Mouse (Mus musculus): ENCODE measurements around the gene Ccdc78. TPM values are rescaled to one million over a fixed set of nuclear protein-coding genes. Genes with fewer than 3 reads are reported as not detected.

The Ccdc78 gene
- total and polyA plus RNA-seq, 3 experiments: 0.08 to 0.85 TPM; not detected in 1

DNA sequence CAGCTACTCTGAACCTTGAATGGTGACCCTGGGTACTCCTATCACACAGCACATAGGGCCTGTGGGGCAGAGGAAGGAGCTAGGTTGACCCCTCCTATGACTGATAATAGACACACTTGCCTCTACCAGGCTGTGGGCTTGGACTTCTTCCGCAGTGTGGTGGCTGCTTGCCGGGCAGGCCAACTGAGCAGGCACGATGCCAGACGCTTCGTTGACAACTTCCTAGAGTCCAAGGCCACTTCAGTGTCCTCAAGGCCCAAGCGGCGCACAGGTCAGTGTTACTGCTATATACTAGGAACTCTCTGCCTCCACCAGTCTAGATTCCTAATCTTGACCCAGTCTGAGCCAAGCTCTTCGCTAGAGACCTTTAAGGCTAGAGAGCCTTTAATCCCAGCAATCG is 42.5 kb upstream of the Ccdc78 start:
- no peak overlapping the region for H3K27ac ChIP-seq (ENCODE audit: control insufficient read depth, low read depth, low read length)
- no peaks in the 10 kb centered on the region for H3K79me2 ChIP-seq (ENCODE audit: control insufficient read depth, insufficient read depth, low read length, poor library complexity)
- no peak overlapping the region for H3K4me3 ChIP-seq (ENCODE audit: control insufficient read depth in 1 of 2, insufficient read depth in 1 of 2, low read depth in 2 of 2, low read length in 2 of 2)
- TF ChIP-seq MAZ (IDR thresholded peaks at IDR 0.05; ENCODE audit: low read depth, low read length) (no peak), GABPA (IDR thresholded peaks at IDR 0.05; ENCODE audit: low read depth, low read length) (no peak), ZNF384 (IDR thresholded peaks at IDR 0.05; ENCODE audit: low read depth, low read length) (no peak), KAT2A (conservative IDR thresholded peaks at IDR 0.05; ENCODE audit: low read depth, low read length) (no peak), TAL1 (IDR thresholded peaks at IDR 0.05; ENCODE audit: low read length) (no peak), RCOR1 (IDR thresholded peaks at IDR 0.05; ENCODE audit: low read depth, low read length) (no peak), NELFE (IDR thresholded peaks at IDR 0.05; ENCODE audit: low read depth, low read length) (no peak), TCF12 (IDR thresholded peaks at IDR 0.05; ENCODE audit: low read depth, low read length) (no peak), NRF1 (IDR thresholded peaks at IDR 0.05; ENCODE audit: insufficient read depth, low read depth, low read length, poor library complexity, severe bottlenecking) (no peak), JUND (IDR thresholded peaks at IDR 0.05; ENCODE audit: low read depth, low read length) (no peak), USF1 (IDR thresholded peaks at IDR 0.05; ENCODE audit: low read depth, low read length) (no peak), GATA1 (IDR thresholded peaks at IDR 0.05; ENCODE audit: low read depth, low read length) (no peak), POLR2A (IDR thresholded peaks at IDR 0.05; ENCODE audit: control insufficient read depth in 1 of 2, insufficient read depth in 1 of 2, low read depth in 1 of 2, low read length in 2 of 2, poor library complexity in 1 of 2) (no peak), MYB (IDR thresholded peaks at IDR 0.05; ENCODE audit: low read depth, low read length) (no peak), TBP (IDR thresholded peaks at IDR 0.05; ENCODE audit: low read depth, low read length) (no peak), CHD1 (IDR thresholded peaks at IDR 0.05; ENCODE audit: low read depth, low read length) (no peak)
- no peak for DNase-seq (ENCODE audit: low read depth, low spot score)
- no peaks in the 10 kb centered on the region for H3K9me3 ChIP-seq (replicated peaks; ENCODE audit: insufficient read depth, low read length)
- H3K9ac ChIP-seq (ENCODE audit: control insufficient read depth, low read depth, low read length, poor library complexity, severe bottlenecking): no peak overlapping the region
- no peaks in the 10 kb centered on the region for H3K36me3 ChIP-seq (ENCODE audit: control insufficient read depth in 1 of 2, insufficient read depth in 2 of 2, low read length in 2 of 2)
- H3K4me1 ChIP-seq (ENCODE audit: control insufficient read depth in 1 of 2, insufficient read depth in 2 of 2, low read length in 2 of 2): no peaks in the 10 kb centered on the region
- peaks cover 4 to 5% of the 10 kb centered on the region in 2 experiments; a peak in 2 of 4 replicates for H3K27me3 ChIP-seq (ENCODE audit: control insufficient read depth in 1 of 2, insufficient read depth in 2 of 2, low read length in 2 of 2)

DNA sequence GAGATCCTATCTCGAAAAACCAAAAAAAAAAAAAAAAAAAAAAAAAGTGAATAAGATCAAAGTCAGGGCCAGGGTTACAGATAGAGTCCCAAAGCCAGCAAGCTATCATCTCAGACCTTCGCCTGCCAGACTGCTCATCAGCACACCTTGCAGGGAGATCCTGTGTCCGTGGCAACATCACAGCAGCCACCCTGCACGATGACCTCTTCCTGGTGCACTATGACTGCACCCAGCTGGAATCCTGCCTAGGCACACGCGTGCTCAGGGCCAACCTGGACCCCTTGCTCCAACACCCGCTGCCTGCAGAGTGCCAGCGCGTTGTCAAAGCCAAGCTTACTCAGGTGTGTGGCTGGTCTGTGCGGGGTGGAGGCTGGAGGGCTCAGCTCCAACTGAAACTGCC is 42.1 kb upstream of the Ccdc78 start:
- Histone ChIP-seq H3K27ac (ENCODE audit: control insufficient read depth, low read depth, low read length) (no peak overlapping the region), H3K4me3 (ENCODE audit: control insufficient read depth in 1 of 2, insufficient read depth in 1 of 2, low read depth in 2 of 2, low read length in 2 of 2) (no peak overlapping the region), H3K27me3 (ENCODE audit: control insufficient read depth in 1 of 2, insufficient read depth in 2 of 2, low read length in 2 of 2) (peaks cover 4 to 5% of the 10 kb centered on the region in 2 experiments; a peak in 2 of 4 replicates), H3K9me3 (replicated peaks; ENCODE audit: insufficient read depth, low read length) (no peaks in the 10 kb centered on the region), H3K36me3 (ENCODE audit: control insufficient read depth in 1 of 2, insufficient read depth in 2 of 2, low read length in 2 of 2) (no peaks in the 10 kb centered on the region), H3K9ac (ENCODE audit: control insufficient read depth, low read depth, low read length, poor library complexity, severe bottlenecking) (no peak overlapping the region), H3K79me2 (ENCODE audit: control insufficient read depth, insufficient read depth, low read length, poor library complexity) (no peaks in the 10 kb centered on the region), H3K4me1 (ENCODE audit: control insufficient read depth in 1 of 2, insufficient read depth in 2 of 2, low read length in 2 of 2) (no peaks in the 10 kb centered on the region)
- no peak for DNase-seq (ENCODE audit: low read depth, low spot score)
- TF ChIP-seq TCF12 (IDR thresholded peaks at IDR 0.05; ENCODE audit: low read depth, low read length) (no peak), ZNF384 (IDR thresholded peaks at IDR 0.05; ENCODE audit: low read depth, low read length) (no peak), MEF2A (IDR thresholded peaks at IDR 0.05; ENCODE audit: extremely low read depth, insufficient replicate concordance, low read depth, low read length, poor library complexity, severe bottlenecking) (no peak), E2F4 (IDR thresholded peaks at IDR 0.05; ENCODE audit: borderline replicate concordance, low read depth, low read length) (no peak), USF1 (IDR thresholded peaks at IDR 0.05; ENCODE audit: low read depth, low read length) (no peak), POLR2AphosphoS5 (IDR thresholded peaks at IDR 0.05; ENCODE audit: borderline replicate concordance, low read depth, low read length) (no peak), ZKSCAN1 (IDR thresholded peaks at IDR 0.05; ENCODE audit: low read depth, low read length) (no peak), GATA1 (IDR thresholded peaks at IDR 0.05; ENCODE audit: low read depth, low read length) (no peak), HCFC1 (IDR thresholded peaks at IDR 0.05; ENCODE audit: low read depth, low read length) (no peak), ZC3H11A (IDR thresholded peaks at IDR 0.05; ENCODE audit: low read depth, low read length) (no peak), RCOR1 (IDR thresholded peaks at IDR 0.05; ENCODE audit: low read depth, low read length) (no peak), POLR2AphosphoS2 (IDR thresholded peaks at IDR 0.05; ENCODE audit: low read length) (no peak), EP300 (IDR thresholded peaks at IDR 0.05; ENCODE audit: low read depth in 1 of 2, low read length in 2 of 2) (no peak)

All from MEL (cell line).